Mouse (Mus musculus) cortical plate, adult 2 months (tissue): ENCODE data around the gene Tex22. TPM values are rescaled to one million over a fixed set of nuclear protein-coding genes. Genes with fewer than 3 reads are reported as not detected.
A peak's percentile ranks its signal among the peaks of the same experiment; 100 is the strongest.

Experiments
- H3K27ac ChIP-seq: fragments of 200-500 bp; 2 replicates; pipeline ENCODE4 v1.5.1; 2012; ENCODE audit warnings: low read length, control low read depth, inconsistent platforms; ENCODE audit not compliant: insufficient read depth
- H3K4me1 ChIP-seq: fragments of 200-500 bp; 2 replicates; pipeline ENCODE4 v1.6.1; 2011; ENCODE audit warnings: low read length; ENCODE audit not compliant: control insufficient read depth, insufficient read depth
- H3K4me3 ChIP-seq: fragments of 200-500 bp; 2 replicates; pipeline ENCODE4 v1.5.1; 2011; ENCODE audit warnings: mild to moderate bottlenecking, low read length, control low read depth; ENCODE audit not compliant: insufficient read depth
- CTCF ChIP-seq: fragments of 200-500 bp; IDR thresholded peaks from 2 replicates; pipeline ENCODE4 v1.5.1; 2011; ENCODE audit warnings: mild to moderate bottlenecking, control low read depth, low read length; ENCODE audit not compliant: insufficient read depth; ENCODE audit errors: extremely low read depth
- POLR2A ChIP-seq: fragments of 200-500 bp; IDR thresholded peaks from 2 replicates; pipeline ENCODE4 v1.6.1; 2011; ENCODE audit warnings: mild to moderate bottlenecking, low read length, control low read depth; ENCODE audit not compliant: insufficient read depth; ENCODE audit errors: extremely low read depth
- polyA plus RNA-seq: library from polyadenylated mRNA; depleted of rRNA; stranded (reverse); fragments of >200 nt; gene quantifications from 2 replicates; pipeline ENCODE4 v1.2.3, GENCODE M21; 2012

The Tex22 gene
- polyA plus RNA-seq, 1 experiment: not detected

GRCm38 (mm10) chr12:113073420-113074328 is 628 bp upstream of the Tex22 start:
- no peak for TF ChIP-seq CTCF
- Histone ChIP-seq H3K4me3 (peak overlapping the region; percentile 48; the same call in 1 of the 2 replicates), H3K4me1 (0 out of 2 replicates have a peak, but pooled peaks cover 3% of the 10 kb centered on the region), H3K27ac (no peak overlapping the region)

GRCm38 (mm10) chr12:113075063-113075454 is 757 bp downstream of the Tex22 start:
- Histone ChIP-seq H3K4me1 (0 out of 2 replicates have a peak, but pooled peaks cover 3% of the 10 kb centered on the region), H3K4me3 (peak overlapping the region; percentile 48), H3K27ac (peak overlapping the region; percentile 94; the same call in 1 of the 2 replicates)
- TF ChIP-seq CTCF: peak; percentile 94
- peak; percentile 66; the same call in 1 of the 2 replicates for TF ChIP-seq POLR2A

GRCm38 (mm10) chr12:113075486-113075885 is 1.2 kb downstream of the Tex22 start:
- no peak for TF ChIP-seq CTCF
- TF ChIP-seq POLR2A: no peak
- no peak overlapping the region; the same call in 1 of the 2 replicates for H3K4me3 ChIP-seq
- H3K27ac ChIP-seq: no peak overlapping the region
- H3K4me1 ChIP-seq: 0 out of 2 replicates have a peak, but pooled peaks cover 3% of the 10 kb centered on the region

GRCm38 (mm10) chr12:113087276-113087675 is 13.0 kb downstream of the Tex22 start:
- H3K4me1 ChIP-seq: no peaks in the 10 kb centered on the region
- TF ChIP-seq POLR2A (no peak), CTCF (no peak)
- H3K27ac ChIP-seq: no peak overlapping the region

GRCm38 (mm10) chr12:113088026-113088425 is 13.7 kb downstream of the Tex22 start:
- TF ChIP-seq POLR2A (no peak), CTCF (no peak)
- no peaks in the 10 kb centered on the region for H3K4me1 ChIP-seq
- no peak overlapping the region for H3K27ac ChIP-seq
- H3K4me3 ChIP-seq: no peak overlapping the region

More at GRCm38 (mm10) chr12:113087276-113087675, 13.0 kb downstream of the Tex22 start:
- no peak overlapping the region for H3K4me3 ChIP-seq

GRCm38 (mm10) chr12:113089107-113089506 is 14.8 kb downstream of the Tex22 start:
- H3K4me1 ChIP-seq: no peaks in the 10 kb centered on the region
- no peak overlapping the region for H3K4me3 ChIP-seq
- H3K27ac ChIP-seq: no peak overlapping the region
- TF ChIP-seq CTCF (no peak), POLR2A (no peak)

- H3K4me1 ChIP-seq: no peaks in the 10 kb centered on the region
- no peak for TF ChIP-seq CTCF
- TF ChIP-seq POLR2A: no peak
- H3K4me3 ChIP-seq: no peak overlapping the region
- H3K27ac ChIP-seq: no peak overlapping the region
Observed at GRCm38 (mm10) chr12:113090053-113090452, 15.8 kb downstream of the Tex22 start.

GRCm38 (mm10) chr12:113097040-113097439 is 22.7 kb downstream of the Tex22 start:
- TF ChIP-seq CTCF (no peak), POLR2A (no peak)
- H3K27ac ChIP-seq: no peak overlapping the region
- peak overlapping the region; percentile 93; the same call in 1 of the 2 replicates for H3K4me3 ChIP-seq
- H3K4me1 ChIP-seq: peaks cover 9% of the 10 kb centered on the region

GRCm38 (mm10) chr12:113097749-113098281 is 23.5 kb downstream of the Tex22 start, which contains the start of gene Mta1:
Gene Mta1 (plus strand): TSS chr12:113098278.
- peak within 1 kb of the TSS; percentile 99 for H3K27ac ChIP-seq
- H3K4me3 ChIP-seq: peak within 1 kb of the TSS; percentile 93
- H3K4me1 ChIP-seq: peaks cover 12% of the 10 kb centered on the region
- TF ChIP-seq CTCF (no peak), POLR2A (no peak)
